Mouse (Mus musculus) cerebellum, adult 2 months (tissue): ENCODE results near the gene Saa3. TPM values are rescaled to one million over a fixed set of nuclear protein-coding genes. Genes with fewer than 3 reads are reported as not detected.
"Not testable (repeated sequence)": the region's sequence is repeated elsewhere in the genome, so short reads cannot be mapped to it uniquely, and the experiment has no call there.

ENCODE experiments used
- DNase-seq, 2 experiments: peaks; one replicate each; pipeline ENCODE4 v3.0.0; 2021
- H3K27ac ChIP-seq: fragments of 200-500 bp; 2 replicates; pipeline ENCODE4 v1.5.1; 2012; ENCODE audit warnings: low read length, control low read depth, inconsistent platforms; ENCODE audit not compliant: insufficient read depth
- H3K27me3 ChIP-seq: fragments of 200-500 bp; 2 replicates; pipeline ENCODE4 v1.6.1; 2012; ENCODE audit warnings: inconsistent platforms, mild to moderate bottlenecking, low read length, moderate library complexity; ENCODE audit not compliant: control insufficient read depth, insufficient read depth
- H3K4me1 ChIP-seq: fragments of 200-500 bp; 2 replicates; pipeline ENCODE4 v1.6.1; 2011; ENCODE audit warnings: low read length; ENCODE audit not compliant: control insufficient read depth, insufficient read depth
- H3K4me3 ChIP-seq: fragments of 200-500 bp; replicated peaks from 2 replicates; pipeline ENCODE3; 2011; ENCODE audit warnings: mild to moderate bottlenecking, low read depth, low read length, control low read depth; ENCODE audit not compliant: insufficient read depth
- CTCF ChIP-seq: fragments of 200-500 bp; IDR thresholded peaks from 2 replicates; pipeline ENCODE4 v1.5.1; 2011; ENCODE audit warnings: low read depth, mild to moderate bottlenecking, control low read depth, low read length, moderate library complexity, borderline replicate concordance; ENCODE audit not compliant: insufficient read depth
- POLR2A ChIP-seq: fragments of 200-500 bp; IDR thresholded peaks from 2 replicates; pipeline ENCODE4 v1.6.1; 2011; ENCODE audit warnings: low read length, control low read depth, borderline replicate concordance; ENCODE audit not compliant: insufficient read depth
- WGBS: fragments of 180-500 bp; shearing (Covaris S2); methylation state at CpG from one replicate; pipeline ENCODE4 v1.1.7; 2018; 5-methylcytosine and 5-hydroxymethylcytosine counted together
- polyA plus RNA-seq: library from polyadenylated mRNA; depleted of rRNA; stranded (reverse); fragments of >200 nt; gene quantifications from 2 replicates; pipeline ENCODE4 v1.2.3, GENCODE M21; 2012; rRNA removed

Saa3 gene
- not detected in 2 replicates for polyA plus RNA-seq

- DNase-seq = no peak
- TF ChIP-seq CTCF = no peak
- no peak for TF ChIP-seq POLR2A
- H3K4me3 ChIP-seq = no peak within 1 kb of the TSS
- WGBS = 91% methylated on average over 5 of the region's 5 CpGs
- H3K4me1 ChIP-seq = peaks cover 42% of the 10 kb centered on the region
- H3K27me3 ChIP-seq = no peaks in the 10 kb centered on the region
- H3K27ac ChIP-seq = peak within 1 kb of the TSS; percentile 68; the same call in 1 of the 2 replicates
Observed at GRCm38 (mm10) chr7:46715600-46715999, at the start of gene Saa3. Saa3 (minus strand) TSS chr7:46715700.

- H3K4me3 ChIP-seq = no peak overlapping the region
- no peak overlapping the region for H3K27ac ChIP-seq
- no peaks in the 10 kb centered on the region for H3K27me3 ChIP-seq
- no peak for TF ChIP-seq CTCF
- TF ChIP-seq POLR2A = no peak
- WGBS = 91% methylated on average over 8 of the region's 8 CpGs
- no peaks in the 10 kb centered on the region for H3K4me1 ChIP-seq
- DNase-seq = no peak
Observed at GRCm38 (mm10) chr7:46764672-46765071, 49.2 kb upstream of the Saa3 start.

DNA sequence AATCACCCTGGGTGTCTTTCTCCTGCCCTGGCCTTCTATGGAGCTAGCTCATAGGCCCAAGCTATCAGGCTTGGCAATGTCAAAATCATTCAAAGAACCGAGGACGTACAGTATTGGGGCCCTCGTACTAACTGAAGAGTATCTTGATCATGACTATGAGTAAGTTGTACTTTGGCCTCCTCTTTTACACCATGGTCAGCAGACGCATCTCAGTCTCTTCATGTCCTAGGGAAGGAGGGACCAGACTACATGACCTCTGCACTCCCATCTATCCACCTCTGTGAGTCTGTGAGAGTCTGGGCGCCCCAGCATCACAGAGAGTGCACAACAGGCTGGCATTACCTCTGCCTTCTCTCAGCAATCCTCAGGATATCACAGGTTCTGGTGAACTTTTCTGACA, 47.1 kb upstream of the Saa3 start:
- no peak for DNase-seq
- no peak for TF ChIP-seq POLR2A
- TF ChIP-seq CTCF = no peak
- WGBS = 95% methylated on average over 5 of the region's 5 CpGs
- no peaks in the 10 kb centered on the region for H3K27me3 ChIP-seq
- no peak overlapping the region for H3K4me3 ChIP-seq
- H3K4me1 ChIP-seq = no peaks in the 10 kb centered on the region
- H3K27ac ChIP-seq = no peak overlapping the region

DNA sequence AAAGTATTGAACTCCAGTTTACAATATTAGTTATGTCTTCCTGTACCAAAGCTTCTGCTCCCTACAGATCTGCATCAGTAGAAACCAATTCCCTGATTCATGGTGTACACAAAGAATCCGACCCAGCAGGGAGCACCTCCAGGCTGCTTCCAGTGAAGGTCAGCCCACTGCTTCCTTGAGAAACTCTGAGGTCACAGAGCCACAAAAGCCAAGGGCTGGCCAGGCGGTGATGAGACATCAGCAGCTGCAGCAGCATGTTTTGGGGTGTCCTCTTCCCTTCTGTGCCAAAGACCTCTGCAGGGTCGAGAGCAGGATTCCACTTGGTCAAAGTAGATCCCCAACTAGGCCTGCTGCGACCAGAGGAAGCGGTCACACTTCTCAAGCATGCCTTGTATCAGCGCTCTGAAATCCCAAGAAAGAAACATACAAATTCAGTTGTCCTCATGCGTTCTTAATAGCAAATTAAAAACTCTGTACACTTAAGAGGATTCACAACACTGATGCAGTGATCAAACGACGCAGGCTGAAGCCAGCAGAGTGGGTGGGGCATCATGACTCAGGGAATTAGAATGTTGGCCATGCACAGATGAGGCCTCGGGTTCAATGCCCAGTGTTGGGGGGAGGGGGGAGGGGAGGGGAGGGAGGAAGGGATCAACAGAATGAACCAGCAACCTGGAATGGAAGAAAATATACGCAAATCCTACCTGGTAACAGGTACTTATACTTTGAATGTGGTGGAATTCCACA, 45.7 kb upstream of the Saa3 start:
- Histone ChIP-seq H3K27me3 (no peaks in the 10 kb centered on the region), H3K27ac (no peak overlapping the region), H3K4me3 (no peak overlapping the region), H3K4me1 (no peaks in the 10 kb centered on the region)
- TF ChIP-seq POLR2A (no peak), CTCF (no peak)
- DNase-seq = no peak
- 73% methylated on average over 11 of the region's 11 CpGs for WGBS

- TF ChIP-seq CTCF = no peak
- TF ChIP-seq POLR2A = no peak
- no peak for DNase-seq
- H3K27me3 ChIP-seq = no peaks in the 10 kb centered on the region
- H3K4me1 ChIP-seq = peaks cover 14% of the 10 kb centered on the region
- no peak within 1 kb of the TSS for H3K4me3 ChIP-seq
- 52% methylated on average over 3 of the region's 3 CpGs for WGBS
- no peak within 1 kb of the TSS for H3K27ac ChIP-seq
Observed at GRCm38 (mm10) chr7:46751490-46751889, 36.0 kb upstream of the Saa3 start, which contains the start of gene Saa2. Saa2 (plus strand) TSS chr7:46751790.

DNA sequence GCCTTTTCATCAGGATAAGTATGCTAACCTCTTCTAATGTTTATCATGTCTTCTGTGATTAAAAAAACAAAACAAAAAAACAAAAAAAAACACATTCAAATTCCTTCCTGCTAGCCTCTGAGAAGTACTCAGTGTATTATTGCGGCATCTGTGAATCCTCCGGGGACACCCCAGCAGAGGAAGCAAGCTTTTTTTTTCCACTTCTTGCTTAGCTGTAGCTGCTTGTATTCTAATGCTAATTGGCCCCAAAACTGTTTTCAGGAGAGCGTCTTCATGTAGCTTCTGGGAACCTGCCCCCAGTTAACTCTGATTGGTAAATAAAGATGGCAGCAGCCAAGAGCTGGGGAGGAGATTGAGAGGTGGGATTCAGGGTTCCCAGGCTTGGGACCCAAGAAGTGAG, 33.0 kb upstream of the Saa3 start:
- DNase-seq = no peak
- H3K27me3 ChIP-seq = no peaks in the 10 kb centered on the region
- no peak overlapping the region for H3K27ac ChIP-seq
- 75% methylated on average over 3 of the region's 3 CpGs for WGBS
- peaks cover 10% of the 10 kb centered on the region for H3K4me1 ChIP-seq
- TF ChIP-seq CTCF = no peak
- TF ChIP-seq POLR2A = no peak
- no peak overlapping the region for H3K4me3 ChIP-seq

GRCm38 (mm10) chr7:46746381-46746780, 30.9 kb upstream of the Saa3 start:
- 91% methylated on average over 7 of the region's 7 CpGs for WGBS

GRCm38 (mm10) chr7:46745816-46746215, 30.3 kb upstream of the Saa3 start:
- 77% methylated on average over 3 of the region's 3 CpGs for WGBS
- DNase-seq = no peak
- no peaks in the 10 kb centered on the region; the same call in 1 of the 2 replicates for H3K4me1 ChIP-seq
- H3K27ac ChIP-seq = no peak overlapping the region
- H3K4me3 ChIP-seq = no peak overlapping the region
- TF ChIP-seq POLR2A = no peak
- TF ChIP-seq CTCF = no peak
- H3K27me3 ChIP-seq = no peaks in the 10 kb centered on the region

More at GRCm38 (mm10) chr7:46746381-46746780, 30.9 kb upstream of the Saa3 start:
- Histone ChIP-seq H3K4me1 (no peaks in the 10 kb centered on the region; the same call in 1 of the 2 replicates), H3K4me3 (no peak overlapping the region), H3K27ac (no peak overlapping the region), H3K27me3 (no peaks in the 10 kb centered on the region)
- DNase-seq = no peak
- TF ChIP-seq POLR2A (no peak), CTCF (no peak)

GRCm38 (mm10) chr7:46742880-46743279, 27.4 kb upstream of the Saa3 start, which contains the start of gene Saa1:
Saa1 (minus strand) TSS chr7:46742980.
- WGBS = 54% methylated on average over 3 of the region's 3 CpGs

GRCm38 (mm10) chr7:46740041-46740440, 24.5 kb upstream of the Saa3 start:
- H3K4me3 ChIP-seq, DNase-seq, H3K4me1 ChIP-seq, H3K27ac ChIP-seq, H3K27me3 ChIP-seq: not testable (repeated sequence)
- 88% methylated on average over 5 of the region's 5 CpGs for WGBS

More at GRCm38 (mm10) chr7:46742880-46743279, 27.4 kb upstream of the Saa3 start, which contains the start of gene Saa1:
- not testable (repeated sequence) for H3K4me3 ChIP-seq, H3K27ac ChIP-seq, DNase-seq, H3K27me3 ChIP-seq, H3K4me1 ChIP-seq
